Mouse (Mus musculus) yolk sac, embryonic 10.5 days (tissue): ENCODE measurements at regions not wholly inside any gene's neighbourhood (a gene's known extent, or its start where the extent isn't known, plus 50 kb on each side); places are given as distances from the start of the nearest gene placed in this dataset.

ENCODE experiments used
- DNase-seq: peaks from one replicate; pipeline ENCODE4 v3.0.0-alpha.2; 2017; ENCODE audit warnings: low spot score

DNA sequence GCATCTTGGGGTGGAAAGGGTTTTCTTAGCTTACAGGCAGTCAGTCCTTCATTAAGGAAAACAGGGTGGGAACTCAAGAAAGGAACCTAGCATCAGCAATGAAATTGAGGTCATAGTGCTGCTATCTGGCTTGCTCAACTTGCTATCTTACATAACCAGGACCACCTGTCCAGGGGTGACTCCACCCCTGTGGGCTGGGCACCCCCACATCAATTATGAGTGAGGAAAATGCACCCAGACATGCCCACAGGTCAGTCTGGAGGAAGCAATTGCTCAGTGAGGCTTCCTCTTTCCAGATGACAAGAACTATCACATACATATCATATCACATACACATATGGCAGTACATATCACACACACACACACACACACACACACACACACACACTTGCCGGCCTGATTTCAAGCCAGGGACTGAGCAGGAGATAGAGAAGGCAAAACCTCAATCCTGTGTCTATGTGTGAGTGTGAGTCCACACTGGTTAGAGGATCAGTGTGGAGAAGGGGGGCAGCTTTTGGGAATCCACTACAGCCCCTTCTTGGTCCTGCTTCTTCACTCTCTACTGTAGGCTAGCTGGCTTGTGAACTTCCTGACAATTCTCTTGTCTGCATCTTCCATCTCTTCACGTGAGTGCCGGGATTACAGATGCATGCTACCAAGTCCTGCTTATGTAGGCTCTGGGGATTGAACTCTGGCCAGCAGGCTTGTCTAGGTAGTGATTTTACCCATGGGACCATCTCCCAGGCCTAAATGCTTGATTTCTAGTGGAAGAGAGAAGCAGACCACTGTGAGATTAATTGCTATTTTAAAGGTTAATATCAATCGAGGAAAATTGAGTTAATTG lies 96.4 kb upstream of the Pgrmc2 start:
- DNase-seq: no peak

DNA sequence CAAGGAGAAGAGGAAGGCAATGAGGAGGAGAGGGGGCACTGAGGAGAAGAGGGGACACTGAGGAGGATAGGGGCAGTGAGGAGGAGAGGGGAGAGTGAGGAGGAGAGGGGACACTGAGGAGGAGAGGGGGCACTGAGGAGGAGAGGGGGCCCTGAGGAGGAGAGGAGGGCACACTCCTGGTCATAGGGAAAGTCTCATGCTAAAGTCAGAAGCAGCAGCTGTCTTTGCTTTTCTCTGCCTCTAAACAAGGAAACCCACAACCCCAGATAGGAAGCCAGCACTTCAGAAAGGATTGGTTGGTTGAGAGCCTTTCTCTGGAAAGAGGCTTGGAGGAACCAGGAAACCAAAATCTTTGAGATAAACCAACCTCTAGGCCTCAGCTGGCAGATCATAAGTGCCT lies 94.3 kb upstream of the Pgrmc2 start:
- no peak for DNase-seq

DNA sequence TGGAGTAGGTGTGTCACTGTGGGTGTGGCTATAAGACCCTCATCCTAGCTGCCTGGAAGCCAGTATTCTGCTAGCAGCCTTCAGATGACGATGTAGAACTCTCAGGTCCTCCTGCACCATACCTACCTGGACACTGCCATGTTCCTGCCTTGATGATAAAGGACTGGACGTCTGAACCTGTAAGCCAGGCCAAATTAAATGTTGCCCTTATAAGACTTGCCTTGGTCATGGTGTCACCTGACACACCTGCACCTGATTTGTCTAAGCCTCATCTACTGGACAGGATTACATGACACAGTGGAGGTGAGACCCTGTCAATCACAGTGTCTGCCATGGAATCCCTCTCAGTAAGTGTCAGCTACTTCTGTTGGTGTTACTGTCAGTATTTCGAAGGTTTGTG lies 92.5 kb upstream of the Pgrmc2 start:
- no peak for DNase-seq

DNA sequence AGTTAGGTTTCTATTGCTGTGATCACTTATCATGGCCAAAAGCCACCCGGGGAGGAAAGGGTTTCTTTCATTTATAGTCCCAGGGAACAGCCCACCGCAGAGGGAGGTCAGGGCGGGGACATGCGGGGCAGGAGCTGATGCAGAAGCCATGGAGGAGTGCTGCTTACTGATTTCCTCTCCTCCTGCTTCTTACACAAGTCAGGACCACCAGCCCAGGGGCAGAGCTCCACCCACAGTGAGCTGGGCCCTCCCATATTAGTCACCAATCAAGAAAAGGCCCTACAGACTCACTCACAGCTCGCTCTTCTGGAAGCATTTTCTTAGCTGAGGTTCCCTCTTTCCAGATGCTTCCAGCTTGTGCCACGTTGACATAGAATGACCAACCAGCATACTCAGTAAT lies 90.7 kb upstream of the Pgrmc2 start:
- no peak for DNase-seq

DNA sequence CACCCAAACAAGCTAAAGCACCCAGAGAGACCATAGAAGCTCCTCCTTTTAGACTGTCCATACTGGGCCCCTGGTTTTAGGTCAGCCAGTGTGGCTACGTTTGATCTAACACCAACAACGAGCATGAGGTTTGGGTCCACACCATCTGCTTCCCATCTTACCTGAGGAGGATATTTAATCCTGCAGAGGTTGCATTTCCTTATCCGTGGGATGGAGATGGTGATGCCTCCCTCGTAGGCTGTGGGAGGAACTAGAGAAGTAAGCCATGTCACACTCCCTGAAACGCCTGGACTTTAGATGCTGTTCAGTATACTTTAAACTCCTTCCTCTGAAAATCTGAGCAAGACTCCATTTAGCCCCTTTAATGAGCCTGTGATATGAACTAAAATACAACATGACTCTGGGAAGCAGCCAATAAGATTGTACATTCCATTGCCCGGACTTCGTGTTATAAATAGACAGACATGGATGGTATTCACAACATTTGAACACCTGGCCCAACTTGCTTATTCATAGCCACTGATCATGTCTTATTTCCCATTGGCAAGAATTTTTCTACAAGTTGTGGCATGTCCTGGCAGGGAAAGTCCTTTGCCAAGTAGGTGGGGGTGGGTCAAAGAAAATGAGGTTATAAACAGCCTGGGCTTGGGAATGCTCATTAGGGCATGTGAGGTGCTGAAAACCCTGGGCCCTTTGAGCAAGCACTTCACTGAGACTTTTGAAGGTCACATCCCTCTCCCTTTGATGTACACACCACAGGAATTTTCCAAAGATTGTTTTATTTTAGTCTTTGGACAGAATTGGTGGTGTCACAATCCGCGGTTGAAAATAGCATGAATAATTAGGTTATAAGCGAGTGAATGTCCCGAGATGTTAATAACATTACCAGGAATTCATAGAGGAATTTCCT lies 89.7 kb upstream of the Pgrmc2 start:
- no peak for DNase-seq

DNA sequence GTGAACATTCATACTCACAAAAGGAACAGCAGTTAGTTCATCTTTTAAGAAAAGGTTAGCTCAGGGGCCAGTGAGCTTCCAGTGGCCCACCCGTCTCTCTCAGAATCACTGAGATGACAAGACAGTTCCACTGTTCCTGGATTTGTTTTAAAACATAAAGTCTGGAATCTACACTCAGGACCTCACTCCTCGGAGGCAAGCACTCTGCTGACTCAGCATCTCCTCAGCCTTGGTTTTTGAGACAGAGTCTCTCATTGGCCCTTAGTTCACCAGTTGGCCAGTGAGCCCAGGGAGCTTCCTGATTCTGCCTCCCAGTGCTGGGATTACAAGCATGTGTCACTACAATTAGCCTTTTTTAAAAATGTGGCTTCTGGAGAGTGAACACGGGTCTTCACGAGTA lies 88.9 kb upstream of the Pgrmc2 start:
- no peak for DNase-seq

DNA sequence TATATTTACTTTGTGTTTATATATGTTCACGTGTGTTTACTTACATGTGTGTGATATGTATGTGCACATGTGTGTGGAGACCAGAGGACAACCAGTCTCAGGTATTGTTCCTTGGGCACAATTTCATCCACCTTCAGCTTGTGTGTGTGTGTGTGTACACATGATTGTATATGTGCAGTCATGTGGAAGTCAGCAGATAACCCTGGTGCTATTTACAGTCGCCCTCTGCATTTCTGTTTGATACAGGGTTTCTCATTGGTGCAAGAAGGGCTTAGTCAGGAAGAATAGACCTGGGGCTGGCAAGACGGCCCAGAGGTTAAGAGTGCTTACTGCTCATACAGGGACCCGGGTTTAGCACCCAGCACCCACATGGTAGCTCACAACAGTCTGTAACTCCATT lies 88.5 kb upstream of the Pgrmc2 start:
- no peak for DNase-seq

DNA sequence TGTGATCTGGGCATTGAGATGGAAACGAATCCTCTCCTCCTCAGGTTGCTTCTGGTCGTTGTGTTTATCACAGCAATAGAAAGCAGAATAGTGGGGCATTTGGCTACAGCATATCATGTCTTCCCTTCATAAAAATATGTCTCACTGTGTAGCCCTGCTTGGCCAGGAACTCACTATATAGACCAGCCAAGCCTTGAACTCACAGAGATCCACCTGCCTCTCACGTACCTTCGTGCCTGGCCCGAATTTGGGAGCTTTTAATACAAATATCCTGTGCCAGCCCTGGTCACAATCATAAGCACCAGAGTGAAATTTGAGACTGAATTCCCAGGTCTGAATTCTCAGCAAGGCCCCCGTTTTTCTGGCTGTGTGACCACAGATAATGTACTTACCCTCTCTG lies 87.7 kb upstream of the Pgrmc2 start:
- no peak for DNase-seq

DNA sequence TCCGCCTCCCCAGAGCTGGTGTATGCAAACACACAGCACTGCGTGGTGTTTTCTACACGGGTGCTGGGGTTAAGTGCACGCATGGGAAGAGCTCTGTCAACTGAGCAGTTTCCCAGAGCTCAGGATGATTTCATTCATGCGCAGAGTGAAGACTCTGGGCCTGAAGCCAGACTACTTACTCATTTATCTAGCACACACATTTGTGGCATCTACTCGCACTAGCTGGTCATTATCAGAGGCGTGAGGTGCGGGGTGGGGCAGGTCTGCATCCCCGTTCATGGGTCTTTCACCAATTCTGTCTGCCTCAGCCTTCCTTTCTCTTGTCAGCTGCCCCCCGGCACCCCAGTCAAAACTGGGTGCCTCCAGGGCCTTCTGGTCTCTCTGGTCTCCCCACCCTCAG lies 86.6 kb upstream of the Pgrmc2 start:
- no peak for DNase-seq

DNA sequence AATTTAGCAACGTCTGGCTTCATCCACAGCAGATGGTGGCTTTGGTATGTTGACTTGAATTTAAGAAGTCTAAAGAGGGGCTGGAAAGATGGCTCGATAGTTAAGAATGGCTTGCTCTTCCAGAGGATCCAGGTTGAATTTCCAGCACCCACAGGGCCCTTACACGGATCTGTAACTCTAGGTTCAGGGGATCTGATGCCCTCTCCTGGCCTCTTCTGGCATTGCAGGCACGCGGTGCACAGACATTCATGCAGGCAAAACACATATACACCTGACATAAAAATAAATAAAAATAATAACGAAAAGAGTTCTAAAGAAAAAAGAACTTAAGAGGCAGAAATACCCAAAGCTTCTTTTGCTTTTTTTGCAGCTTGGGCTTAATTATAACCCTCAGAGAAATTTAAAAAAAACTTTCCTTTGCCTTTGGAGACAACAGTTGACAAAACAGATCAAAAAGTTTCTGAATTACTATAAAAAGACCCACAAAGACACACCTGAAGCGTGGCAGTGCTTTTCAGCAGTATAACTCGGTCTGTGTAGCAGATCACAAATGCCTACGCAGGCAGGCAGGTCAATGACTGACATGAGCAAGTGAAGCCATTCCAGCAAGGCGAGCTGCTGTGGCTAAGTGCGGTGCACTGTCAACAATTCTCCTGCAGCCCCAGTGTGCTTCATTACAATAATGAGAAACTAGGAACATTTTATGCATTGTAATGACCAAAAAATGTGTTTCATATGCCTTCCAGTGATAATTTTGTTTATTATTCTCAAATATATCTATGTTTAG lies 85.5 kb upstream of the Pgrmc2 start:
- DNase-seq: no peak

DNA sequence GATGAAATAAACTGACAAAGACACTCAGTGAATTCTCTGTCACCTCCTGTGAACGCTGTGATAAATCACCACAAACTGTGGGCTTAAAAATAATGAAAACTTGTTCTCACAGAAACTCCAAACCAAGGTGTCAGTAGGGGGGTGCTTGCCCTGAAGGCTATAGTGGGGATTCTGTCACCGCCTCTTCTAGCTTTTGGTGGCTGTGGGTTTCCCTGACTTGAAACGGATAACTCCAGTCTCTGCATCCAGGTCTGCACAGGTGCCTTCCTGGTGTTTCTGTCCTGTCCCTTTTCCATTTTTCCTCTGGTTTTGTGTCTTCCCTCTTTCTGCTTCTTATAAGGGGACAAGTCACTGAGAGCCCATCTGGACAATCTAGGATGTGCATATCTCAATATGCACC lies 84.6 kb upstream of the Pgrmc2 start:
- DNase-seq: no peak

DNA sequence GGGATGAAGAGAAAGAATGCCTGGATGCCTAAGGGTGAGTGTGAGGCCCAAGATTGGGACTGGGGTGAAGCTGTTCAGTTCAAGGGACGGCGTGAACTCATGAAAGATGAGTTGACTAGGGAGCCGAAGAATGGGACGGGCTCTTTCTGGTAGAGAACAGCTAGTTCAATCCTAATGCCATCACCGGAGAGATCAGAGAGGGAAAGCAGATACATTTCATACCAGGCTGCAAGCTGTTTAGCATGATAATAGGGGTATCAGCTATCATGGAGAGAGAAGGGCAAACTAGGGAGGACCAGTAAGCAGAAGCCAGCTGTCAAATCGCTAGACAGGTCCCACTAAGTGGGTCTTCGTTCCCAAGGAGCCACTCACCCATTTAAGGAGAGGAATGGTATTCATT lies 81.9 kb upstream of the Pgrmc2 start:
- no peak for DNase-seq

DNA sequence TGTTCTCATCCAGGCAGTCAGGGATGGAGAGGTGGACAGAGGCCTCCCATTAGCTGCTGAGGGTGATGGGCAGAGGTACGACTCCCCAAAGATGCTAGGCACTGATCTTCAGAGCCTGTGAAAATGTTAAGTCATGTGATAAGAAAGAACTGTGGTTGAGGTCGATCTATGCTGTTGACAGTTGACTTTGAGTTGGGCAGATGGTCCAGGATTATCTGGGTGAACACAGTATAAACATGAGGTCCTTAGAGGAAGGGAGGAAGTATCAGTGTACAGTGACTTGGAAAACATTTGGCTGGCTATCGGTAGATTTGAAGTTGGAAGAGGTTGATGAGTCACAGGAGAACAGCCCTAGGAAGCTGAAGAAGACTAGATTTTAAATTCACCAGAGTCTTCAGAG lies 80.9 kb upstream of the Pgrmc2 start:
- no peak for DNase-seq

DNA sequence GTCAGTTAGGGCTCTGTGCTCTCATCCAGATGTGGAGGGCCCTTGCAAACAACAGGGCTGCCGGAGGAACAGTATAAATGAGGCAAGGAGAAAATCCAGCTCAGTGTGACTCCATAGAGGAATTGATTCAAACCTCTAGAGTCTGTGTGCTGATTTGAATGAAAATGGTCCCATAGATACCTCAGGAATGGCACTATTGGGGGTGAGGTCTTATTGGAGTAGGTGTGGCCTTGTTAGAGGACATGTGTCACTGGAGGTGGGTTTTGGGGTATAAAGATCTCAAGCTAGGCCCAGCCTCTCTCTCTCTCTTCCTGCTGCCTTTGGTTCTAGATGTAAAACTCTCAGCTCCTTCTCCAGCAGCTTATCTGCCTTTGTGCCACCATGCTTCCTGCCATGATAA lies 79.7 kb upstream of the Pgrmc2 start:
- no peak for DNase-seq

DNA sequence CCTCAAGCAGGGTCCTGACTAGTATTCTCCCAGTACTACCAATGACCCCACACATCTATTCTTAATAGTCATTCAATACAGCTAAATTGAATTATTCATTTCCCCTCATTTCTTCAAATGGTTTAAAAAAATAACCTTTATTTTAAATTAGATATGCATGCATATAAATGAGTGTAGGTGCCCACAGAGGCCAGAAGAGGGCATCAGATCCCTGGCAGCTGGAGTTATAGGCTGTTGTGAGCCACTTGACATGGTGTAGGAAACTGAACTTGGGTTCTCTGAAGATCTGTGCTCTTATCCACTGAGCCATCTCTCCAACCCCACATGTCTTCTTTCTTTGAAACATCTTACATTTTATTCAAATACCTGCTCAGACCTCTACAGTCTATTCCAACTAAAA lies 77.8 kb upstream of the Pgrmc2 start:
- no peak for DNase-seq

DNA sequence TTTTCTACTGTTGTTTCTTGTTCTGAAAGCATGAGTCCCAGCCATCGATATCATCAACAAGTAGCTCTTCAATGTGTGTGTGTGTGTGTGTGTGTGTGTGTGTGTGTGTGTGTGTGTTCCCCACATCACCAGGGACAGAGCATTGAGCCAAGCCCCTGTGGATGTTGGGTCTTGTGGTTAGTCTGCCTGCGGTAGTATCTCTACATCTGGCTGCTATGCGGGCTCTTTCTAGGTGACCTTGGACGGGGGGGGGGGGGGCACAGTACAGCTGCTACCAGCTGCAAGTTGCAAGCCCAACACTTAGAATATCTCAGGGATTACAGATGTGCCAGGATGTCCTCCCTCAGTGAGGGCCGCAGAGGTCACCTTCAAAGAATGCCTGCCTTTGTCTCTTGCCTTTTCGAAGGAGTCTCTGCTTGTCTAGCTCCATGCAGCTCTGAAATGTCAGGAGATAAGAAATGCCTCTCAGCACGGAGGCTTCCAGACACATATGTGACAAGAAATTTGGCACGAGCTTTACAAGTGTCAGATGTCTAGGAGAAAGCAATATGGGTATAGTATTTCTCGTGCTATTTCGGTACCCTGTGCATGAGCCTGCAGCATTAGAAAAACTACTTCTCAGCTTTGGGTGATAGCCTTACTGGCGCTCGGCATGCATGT lies 75.6 kb upstream of the Pgrmc2 start:
- no peak for DNase-seq

DNA sequence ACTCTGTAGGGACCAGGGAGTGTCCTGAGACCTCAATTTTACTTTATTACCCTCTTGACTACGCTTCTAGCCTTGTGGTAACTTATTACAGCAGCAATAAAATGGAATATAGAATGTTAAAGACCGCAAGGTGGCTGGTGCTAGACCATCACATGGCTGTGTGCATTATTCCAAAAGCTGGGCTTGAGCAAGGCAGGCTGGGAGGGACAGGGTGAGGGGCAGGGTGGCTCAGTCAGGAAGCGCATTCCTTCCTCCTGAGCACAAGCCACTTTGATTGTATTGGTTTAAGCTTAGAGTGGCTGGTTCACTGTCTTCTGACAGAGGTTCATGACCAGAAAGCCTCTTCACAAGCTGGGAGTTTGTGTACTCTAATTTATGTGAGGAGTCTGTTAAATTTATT lies 74.6 kb upstream of the Pgrmc2 start:
- no peak for DNase-seq

DNA sequence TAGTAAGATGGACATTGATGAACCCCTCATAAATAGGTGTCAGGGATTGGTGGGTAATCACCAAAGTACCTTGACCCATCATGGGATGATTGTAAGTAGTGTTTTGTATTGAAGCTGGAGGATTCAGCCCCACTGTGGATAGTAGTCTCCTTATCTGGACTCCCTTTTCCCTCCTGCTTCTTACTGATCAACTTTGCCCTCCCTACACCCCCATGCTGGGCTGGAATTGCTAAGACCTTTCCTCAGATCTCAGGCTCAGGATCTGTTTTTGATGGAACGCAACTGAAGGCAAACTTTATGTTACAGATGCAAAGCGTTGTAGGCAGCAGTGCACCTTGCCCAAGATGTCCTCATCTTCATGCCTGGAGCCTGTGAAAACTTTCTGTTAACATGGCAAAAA lies 73.7 kb upstream of the Pgrmc2 start:
- DNase-seq: no peak

DNA sequence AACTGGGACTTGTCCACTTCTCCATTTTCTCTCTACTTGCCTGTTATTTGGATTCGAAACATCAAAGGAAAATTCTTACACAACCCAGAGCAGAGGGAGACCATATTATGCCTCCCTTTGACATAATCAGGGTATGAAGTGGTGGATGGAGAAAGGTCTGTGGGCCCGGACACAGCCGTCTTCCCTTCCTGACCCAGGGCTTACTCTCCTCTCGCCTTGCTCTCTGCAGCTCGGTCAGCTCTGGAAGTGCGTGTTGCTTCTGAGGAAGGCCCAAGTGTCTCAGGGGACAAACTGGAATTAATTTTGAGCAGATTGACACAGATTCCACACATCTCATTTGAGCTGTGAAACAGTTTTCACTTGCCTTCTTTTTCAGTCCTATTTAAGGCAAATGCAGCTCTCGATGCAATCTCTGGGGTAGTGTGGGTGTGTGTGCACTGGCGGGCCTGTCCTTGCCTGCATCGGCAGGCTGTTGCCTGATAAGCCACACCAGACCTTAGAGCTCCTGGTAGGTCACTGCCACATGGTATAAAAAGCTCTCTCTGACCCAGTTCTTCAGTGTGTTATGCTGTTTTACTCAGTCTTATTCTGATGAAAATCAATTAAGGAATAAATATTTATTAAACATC lies 72.4 kb upstream of the Pgrmc2 start:
- no peak for DNase-seq

DNA sequence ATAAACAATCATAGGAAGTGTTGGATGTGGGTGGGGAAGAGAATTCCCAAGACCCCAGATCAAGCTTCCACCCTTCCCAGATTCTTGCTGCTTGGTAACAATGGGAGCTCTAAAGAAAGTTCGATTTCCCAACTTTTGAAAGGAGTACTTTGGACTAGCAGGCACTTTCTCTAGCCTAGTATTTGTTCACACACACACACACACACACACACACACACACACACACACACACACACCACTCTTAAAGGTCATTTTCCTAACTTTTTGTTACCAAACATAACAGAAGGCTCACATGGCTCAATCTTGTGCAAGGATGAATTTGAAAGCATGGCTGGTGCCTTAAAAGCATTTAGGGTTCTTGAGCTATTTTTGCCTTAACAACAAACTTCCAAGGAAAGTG lies 71.6 kb upstream of the Pgrmc2 start:
- DNase-seq: no peak

DNA sequence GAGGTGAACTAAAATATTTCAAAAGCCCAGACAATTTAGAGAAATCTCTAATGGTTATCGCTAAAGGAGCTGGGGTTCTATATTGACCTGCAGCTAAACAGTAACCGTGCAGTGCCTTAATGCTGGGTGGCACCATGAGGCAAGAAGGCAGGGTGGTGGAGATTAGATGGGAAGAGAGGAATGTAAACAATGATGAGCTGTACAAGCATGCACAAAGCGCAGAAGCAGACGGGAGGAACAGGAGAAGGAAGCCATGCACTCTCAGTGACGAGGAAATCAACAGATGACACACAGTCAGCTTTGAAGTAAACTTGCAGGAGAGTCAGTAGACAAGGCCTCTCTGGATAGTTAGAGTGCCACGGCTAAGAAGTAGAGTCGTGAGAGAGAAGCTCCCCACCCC lies 69.1 kb upstream of the Pgrmc2 start:
- peak; percentile 32 for DNase-seq

DNA sequence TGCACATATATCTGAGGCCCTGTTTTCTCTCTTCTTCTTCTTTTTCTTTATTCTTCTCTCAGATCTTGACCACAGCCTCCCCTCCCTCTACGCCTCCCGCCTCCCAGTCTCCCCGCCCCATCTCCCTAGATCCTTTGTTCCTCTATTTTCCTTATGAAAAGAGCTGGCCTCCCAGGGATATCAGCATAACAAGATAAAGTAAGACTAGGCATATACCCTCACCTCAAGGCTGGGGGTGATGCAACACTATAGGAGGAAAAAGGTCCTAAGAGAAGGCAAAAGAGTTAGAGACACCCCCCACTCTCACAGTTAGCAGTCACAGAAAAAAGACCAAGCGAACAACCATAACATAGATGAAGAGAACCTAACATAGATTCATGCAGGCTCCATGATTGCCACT lies 57.5 kb upstream of the Pgrmc2 start:
- no peak for DNase-seq
